ENCODE assay signal across 8 mouse cellular contexts in genomic region chr5:147860076-147860448, GRCm38 (mm10). TPM values are rescaled to one million over a fixed set of nuclear protein-coding genes. Genes with fewer than 3 reads are reported as not detected.
DNase-seq lines count a peak whose midpoint lies in the region; ATAC-seq and TF ChIP-seq lines count a peak whose summit lies in the region.

No protein-coding gene starts in this region.

- H3K9ac ChIP-seq in heart, embryonic 15.5 days, result peak overlapping the region; percentile 82
- peak overlapping the region; percentile 68 for H3K9ac ChIP-seq in hindbrain, embryonic 11.5 days (ENCODE audit: low read depth, low read length)
- peak overlapping the region; percentile 90 for H3K9ac ChIP-seq in midbrain, embryonic 12.5 days (replicated peaks)

- WGBS in heart, embryonic 15.5 days, result under 1% methylated on average over 18 of the region's 18 CpGs
- 2% methylated on average over 18 of the region's 18 CpGs for WGBS in hindbrain, embryonic 11.5 days
- WGBS in midbrain, embryonic 12.5 days, result 1% methylated on average over 18 of the region's 18 CpGs

- DNase-seq in heart, adult 8-10 months (ENCODE audit: low spot score), result no peak
- DNase-seq in Patski (ENCODE audit: low read depth, low spot score), result peak; percentile 44
- DNase-seq in hindbrain, embryonic 11.5 days (ENCODE audit: low spot score), result no peak
- no peak for DNase-seq in urinary bladder, postnatal 25 days (ENCODE audit: low spot score)
- DNase-seq in cerebellum, adult 9-10 months, result no peak
- no peak for DNase-seq in embryo, embryonic 10.5 days (ENCODE audit: low spot score)

- TF ChIP-seq CTCF in Patski (IDR thresholded peaks at IDR 0.05), result no peak

- H3K27ac ChIP-seq in heart, embryonic 15.5 days, result peak overlapping the region; percentile 85
- no peak overlapping the region for H3K27ac ChIP-seq in hindbrain, embryonic 11.5 days (ENCODE audit: low read depth, low read length)
- peak overlapping the region; percentile 76 for H3K27ac ChIP-seq in midbrain, embryonic 12.5 days (replicated peaks)

- peaks cover 14% of the 10 kb centered on the region for H3K4me1 ChIP-seq in heart, embryonic 15.5 days (replicated peaks)
- peaks cover 3% of the 10 kb centered on the region; the same call in 1 of the 2 replicates for H3K4me1 ChIP-seq in hindbrain, embryonic 11.5 days (replicated peaks; ENCODE audit: control insufficient read depth, insufficient read depth, low read length)
- peaks cover 17% of the 10 kb centered on the region for H3K4me1 ChIP-seq in midbrain, embryonic 12.5 days

- peak overlapping the region; percentile 72 for H3K4me3 ChIP-seq in heart, embryonic 15.5 days
- peak overlapping the region; percentile 89 for H3K4me3 ChIP-seq in hindbrain, embryonic 11.5 days (ENCODE audit: low read depth, low read length)
- peak overlapping the region; percentile 96 for H3K4me3 ChIP-seq in midbrain, embryonic 12.5 days

- POLR2A ChIA-PET in Patski (lab: Charles Lee), result interaction anchor here (1.1 kb wide), 1 partner anchor 14 kb away, joined by 3 read pairs; no protein-coding TSS in a partner anchor

- in situ Hi-C loops in Patski (cut with MboI; ENCODE audit: low pct_unique_long_range_greater_than_20kb), result no loop called here

- peaks cover 27% of the 10 kb centered on the region for H3K36me3 ChIP-seq in heart, embryonic 15.5 days
- H3K36me3 ChIP-seq in hindbrain, embryonic 11.5 days (ENCODE audit: control insufficient read depth, insufficient read depth, low read length), result no peaks in the 10 kb centered on the region
- peaks cover 29% of the 10 kb centered on the region for H3K36me3 ChIP-seq in midbrain, embryonic 12.5 days

- H3K4me2 ChIP-seq in heart, embryonic 15.5 days, result peak overlapping the region; percentile 82
- peak overlapping the region; percentile 72 for H3K4me2 ChIP-seq in hindbrain, embryonic 11.5 days (replicated peaks; ENCODE audit: low read depth, low read length)
- H3K4me2 ChIP-seq in midbrain, embryonic 12.5 days (replicated peaks), result peak overlapping the region; percentile 98

- H3K27me3 ChIP-seq in heart, embryonic 15.5 days, result no peaks in the 10 kb centered on the region
- H3K27me3 ChIP-seq in Patski, result no peaks in the 10 kb centered on the region
- H3K27me3 ChIP-seq in hindbrain, embryonic 11.5 days (ENCODE audit: control insufficient read depth, insufficient read depth, low read length), result no peaks in the 10 kb centered on the region
- H3K27me3 ChIP-seq in midbrain, embryonic 12.5 days, result no peaks in the 10 kb centered on the region

- no peaks in the 10 kb centered on the region for H3K9me3 ChIP-seq in heart, embryonic 15.5 days (replicated peaks)
- no peaks in the 10 kb centered on the region for H3K9me3 ChIP-seq in hindbrain, embryonic 11.5 days (ENCODE audit: control insufficient read depth, low read length)
- no peaks in the 10 kb centered on the region for H3K9me3 ChIP-seq in midbrain, embryonic 12.5 days

- CTCF ChIA-PET in Patski (lab: Charles Lee), result interaction anchor here (1.3 to 1.6 kb wide), 2 partner anchors 8 to 32 kb away, joined by 4 to 5 read pairs; no protein-coding TSS in a partner anchor

- no peak for ATAC-seq in heart, embryonic 15.5 days (replicated peaks; ENCODE audit: insufficient number of reproducible peaks, insufficient read depth, low FRiP score, low read depth)
- ATAC-seq in Patski, result peak; percentile 44
- no peak; the same call in 1 of the 2 replicates for ATAC-seq in hindbrain, embryonic 11.5 days (ENCODE audit: low FRiP score)
- no peak for ATAC-seq in midbrain, embryonic 12.5 days (ENCODE audit: low FRiP score, low read depth)

RNA-seq across cellular contexts. Expression of gene Pomp, which starts 0.2 kb away (rescaled TPM):
- polyA plus RNA-seq in heart, embryonic 15.5 days (2015; fragmentation: Nextera tagmentation; extraction: Ambion mirVana), result 278 and 328 TPM in 2 replicates
- 100 to 1,000 TPM; 126 to 181 (median 148) TPM for total RNA-seq in heart, adult 8-10 months (2022)
- polyA plus RNA-seq in Patski (2021), result 392 TPM
- polyA plus RNA-seq in hindbrain, embryonic 11.5 days (2014; fragmentation: Nextera tagmentation; extraction: Ambion mirVana), result 542 and 546 TPM in 2 replicates
- 497 and 501 TPM in 2 replicates for polyA plus RNA-seq in midbrain, embryonic 12.5 days (2016; fragmentation: Nextera tagmentation; extraction: Ambion mirVana)

RNA-seq across cellular contexts. Expression of gene Slc46a3, which starts 34.6 kb away (rescaled TPM):
- polyA plus RNA-seq in heart, embryonic 15.5 days (2015; fragmentation: Nextera tagmentation; extraction: Ambion mirVana), result 3.3 and 5.3 TPM in 2 replicates
- 10 to 100 TPM; 15.8 to 19.1 (median 18.9) TPM for total RNA-seq in heart, adult 8-10 months (2022)
- polyA plus RNA-seq in Patski (2021), result 4.6 TPM
- polyA plus RNA-seq in hindbrain, embryonic 11.5 days (2014; fragmentation: Nextera tagmentation; extraction: Ambion mirVana), result 3.9 and 4.1 TPM in 2 replicates
- polyA plus RNA-seq in midbrain, embryonic 12.5 days (2016; fragmentation: Nextera tagmentation; extraction: Ambion mirVana), result 4.7 and 6.4 TPM in 2 replicates
